Mouse (Mus musculus): ENCODE results near the gene Hypk.

The Hypk gene

DNA sequence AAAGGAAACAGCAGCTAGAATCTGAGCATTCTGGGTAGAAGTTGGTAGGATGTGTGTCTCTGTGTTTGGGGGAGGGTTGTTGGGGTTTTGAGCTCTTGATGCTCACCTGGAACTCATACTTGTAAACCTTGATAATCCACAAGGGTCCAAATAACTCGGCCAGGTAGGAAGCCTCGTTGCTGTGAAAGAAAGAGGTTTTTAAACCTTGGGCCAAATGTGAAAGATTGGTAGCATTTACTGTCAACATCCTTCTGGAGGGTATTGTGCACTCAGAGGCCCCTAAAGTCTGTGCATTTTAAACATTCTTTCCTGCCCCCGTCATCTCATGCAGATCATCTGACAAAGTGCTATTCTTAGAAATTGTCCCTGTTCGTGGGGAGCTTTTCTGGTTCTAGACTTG is at the start of gene Hypk:
TSS of gene Hypk (plus strand) at position 301 of the 400 bp plus-strand sequence.
- in situ Hi-C loops (cut with MboI, MseI), result no loop called here

DNA sequence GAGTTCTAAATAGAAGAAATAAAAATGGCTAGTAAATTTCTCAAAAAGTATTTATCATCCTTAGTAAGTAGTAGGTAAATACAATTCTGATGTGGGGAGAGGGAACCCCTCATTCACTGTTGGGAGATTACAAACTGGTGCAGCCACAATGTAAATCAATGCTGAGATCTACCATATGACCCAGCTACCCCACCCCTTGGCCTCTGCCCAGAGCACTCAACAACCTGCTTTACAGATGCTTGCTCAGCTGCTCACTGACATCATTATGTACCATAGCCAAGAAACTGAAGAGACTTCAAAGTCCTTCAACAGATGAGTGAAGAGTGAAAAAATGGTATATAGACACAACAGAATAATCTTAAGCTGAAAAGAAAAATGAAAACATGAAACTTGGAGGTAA is 49.8 kb upstream of the Hypk start:
- in situ Hi-C loops (cut with MboI, MseI), result no loop called here

DNA sequence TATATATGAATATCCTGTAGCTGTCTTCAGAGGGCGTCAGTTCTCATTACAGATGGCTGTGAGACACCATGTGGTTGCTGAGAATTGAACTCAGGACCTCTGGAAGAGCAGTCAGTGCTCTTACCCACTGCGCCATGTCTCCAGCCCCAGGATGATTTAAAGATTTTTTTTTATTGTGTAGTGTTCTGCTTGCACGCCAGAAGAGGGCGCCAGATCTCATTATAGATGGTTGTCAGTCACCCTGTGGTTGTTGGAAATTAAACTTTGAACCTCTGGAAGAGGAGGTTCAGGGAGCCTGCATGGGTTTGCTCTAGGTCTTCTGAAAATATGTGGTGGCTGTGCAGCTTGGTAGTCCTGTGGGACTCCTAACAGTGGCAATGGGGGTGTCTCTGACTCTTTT is 44.9 kb upstream of the Hypk start:
- in situ Hi-C loops (cut with MboI, MseI), result loop anchor here in 1 of 2 experiments (5.0 kb wide), 1 partner anchor 34 kb away; the partner anchor contains the start of gene Ell3

DNA sequence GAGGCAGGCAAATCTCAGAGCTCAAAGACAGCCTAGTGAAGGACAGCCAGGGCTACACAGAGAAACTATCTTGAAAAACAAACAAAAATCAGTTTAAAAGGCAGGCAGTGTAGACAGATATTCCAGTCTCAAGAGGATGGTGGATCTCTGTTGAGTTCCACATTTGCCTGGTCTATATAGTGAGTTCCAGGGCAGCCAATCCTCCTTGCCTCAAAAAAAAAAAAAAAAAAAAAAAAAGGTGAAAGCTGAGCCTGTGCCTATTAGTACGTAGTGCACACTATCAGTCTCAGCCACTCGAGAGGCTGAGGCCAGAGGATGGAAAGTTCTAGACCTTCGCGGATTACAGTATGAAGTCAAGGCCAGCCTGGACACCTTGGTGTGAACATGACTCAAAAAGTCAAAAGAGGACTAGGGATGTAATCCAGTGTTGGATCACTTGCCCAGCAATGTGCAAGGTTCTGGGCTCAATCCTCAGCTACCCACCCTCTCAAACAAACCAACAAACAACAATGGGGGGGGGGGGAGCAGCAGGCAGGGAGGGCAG is 40.2 kb upstream of the Hypk start:
- in situ Hi-C loops (cut with MboI, MseI), result no loop called here

DNA sequence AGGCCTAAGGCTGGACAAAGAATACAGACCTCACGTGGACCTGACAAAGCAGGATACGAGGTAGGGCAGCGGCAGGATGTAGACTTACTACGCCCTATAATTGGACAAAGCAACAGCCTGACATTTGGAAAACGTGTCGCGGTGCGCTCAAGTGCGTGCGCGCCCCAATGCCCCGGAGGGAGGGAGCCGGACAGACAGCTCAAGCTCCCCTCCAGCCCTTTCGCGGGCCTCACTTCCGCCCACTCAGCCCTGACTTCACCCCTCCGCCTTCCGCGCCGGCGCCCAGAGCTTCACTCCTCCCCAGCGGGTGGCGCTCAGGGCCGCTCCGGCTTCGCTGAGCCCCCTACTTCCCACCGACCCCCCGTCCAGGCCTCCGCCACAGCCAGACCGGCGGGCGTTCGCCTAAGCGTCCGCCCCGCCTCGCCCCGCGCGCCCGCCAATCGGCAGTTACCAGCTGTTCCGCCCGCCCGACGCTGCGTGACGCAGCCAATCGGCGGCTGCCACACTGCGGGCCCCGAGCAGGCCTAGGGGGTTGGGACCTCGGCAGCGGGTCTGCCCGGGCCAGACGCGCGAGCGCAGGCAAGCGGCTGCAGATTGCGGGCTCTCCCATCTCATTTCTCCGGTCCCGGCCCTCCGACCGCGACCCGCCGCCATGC is 39.6 kb upstream of the Hypk start, which contains the start of the genes Pdia3 and Catsper2:
TSS of gene Pdia3 (plus strand) at position 389 of the 656 bp plus-strand sequence.
TSS of gene Catsper2 (minus strand) at position 406 of the 656 bp plus-strand sequence.
- in situ Hi-C loops (cut with MboI, MseI), result no loop called here

DNA sequence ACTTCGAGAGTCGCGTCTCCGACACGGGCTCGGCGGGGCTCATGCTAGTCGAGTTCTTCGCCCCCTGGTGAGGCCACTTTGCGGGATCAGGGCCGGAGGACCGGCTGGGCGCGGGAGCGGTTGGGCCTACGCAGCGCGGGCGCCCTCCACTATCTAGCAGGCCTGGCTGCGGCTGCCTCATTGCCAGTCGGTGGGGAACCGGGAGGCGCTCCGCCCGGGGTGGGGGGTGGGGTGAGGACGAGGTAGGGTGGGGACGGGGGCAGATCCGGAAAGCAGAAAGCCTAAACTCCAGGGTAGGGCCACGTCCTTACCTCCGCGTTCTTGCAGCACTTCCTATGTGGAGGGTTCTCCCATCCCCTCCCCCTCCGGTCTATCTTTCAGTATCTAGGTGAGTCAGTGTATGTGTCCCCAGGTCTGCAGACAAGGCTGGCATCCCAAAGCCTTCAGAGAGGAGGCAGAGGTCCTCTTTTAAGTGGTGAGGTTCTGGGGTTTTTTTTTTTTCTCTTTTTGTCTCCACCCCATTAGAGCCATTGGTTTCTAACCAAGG is 38.9 kb upstream of the Hypk start:
- in situ Hi-C loops (cut with MboI, MseI), result no loop called here

DNA sequence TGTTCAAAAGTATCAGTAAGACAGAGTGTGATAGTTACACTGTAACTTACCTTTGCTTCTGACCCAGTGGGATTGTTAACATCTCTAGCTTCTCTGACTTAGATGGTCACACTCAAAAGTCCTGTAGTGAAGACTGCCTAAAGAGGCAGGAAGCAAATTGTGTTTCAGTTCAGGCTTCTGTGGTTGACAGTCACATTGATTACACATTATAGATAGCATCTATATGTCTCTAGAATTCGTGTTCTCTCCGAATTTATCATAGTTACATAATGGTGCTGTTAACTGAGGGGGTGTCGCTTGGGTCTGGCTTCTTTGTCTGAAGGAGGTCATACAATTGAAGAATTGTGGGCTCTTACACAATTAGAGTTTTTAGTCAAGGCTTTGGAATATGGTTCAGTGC is 38.0 kb upstream of the Hypk start:
- in situ Hi-C loops (cut with MboI, MseI), result no loop called here

DNA sequence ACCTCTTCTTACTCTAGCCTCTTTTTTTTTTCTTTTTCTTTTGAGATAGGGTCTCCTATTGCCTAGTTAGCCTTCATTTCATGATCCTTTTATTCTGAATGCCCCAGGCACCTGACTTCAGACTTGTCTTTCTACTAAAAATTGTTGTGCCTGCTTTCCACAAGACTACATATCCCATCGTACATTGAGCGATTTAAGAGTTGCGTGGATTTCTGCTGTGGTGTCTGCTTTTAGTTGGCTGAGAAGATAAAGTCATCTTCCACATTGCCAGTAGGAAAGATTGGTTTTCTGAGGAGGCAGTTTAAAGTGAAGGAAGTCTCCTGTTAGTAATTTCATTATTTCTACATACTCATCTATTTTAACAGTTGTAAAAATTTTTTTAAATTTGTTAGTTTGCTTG is 37.5 kb upstream of the Hypk start:
- in situ Hi-C loops (cut with MboI, MseI), result no loop called here

DNA sequence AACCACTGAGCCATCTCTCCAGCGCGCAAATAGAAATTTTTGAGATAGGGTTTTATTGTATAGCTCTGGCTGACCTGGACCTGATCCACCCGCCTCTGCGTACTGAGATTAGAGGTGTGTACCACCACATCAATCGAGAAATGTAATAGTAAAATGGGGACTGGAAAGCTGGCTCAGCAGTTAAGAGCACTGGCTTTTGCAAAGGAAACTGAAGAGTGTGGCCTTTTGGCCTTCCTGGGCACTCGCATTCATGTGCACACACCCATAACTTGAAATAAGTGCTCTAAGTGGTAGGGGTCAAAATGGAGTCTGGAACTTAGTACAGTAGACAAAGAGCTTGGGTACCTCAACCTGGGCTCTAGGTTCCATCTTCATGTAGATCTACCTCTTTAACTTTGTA is 36.7 kb upstream of the Hypk start:
- in situ Hi-C loops (cut with MboI, MseI), result no loop called here

DNA sequence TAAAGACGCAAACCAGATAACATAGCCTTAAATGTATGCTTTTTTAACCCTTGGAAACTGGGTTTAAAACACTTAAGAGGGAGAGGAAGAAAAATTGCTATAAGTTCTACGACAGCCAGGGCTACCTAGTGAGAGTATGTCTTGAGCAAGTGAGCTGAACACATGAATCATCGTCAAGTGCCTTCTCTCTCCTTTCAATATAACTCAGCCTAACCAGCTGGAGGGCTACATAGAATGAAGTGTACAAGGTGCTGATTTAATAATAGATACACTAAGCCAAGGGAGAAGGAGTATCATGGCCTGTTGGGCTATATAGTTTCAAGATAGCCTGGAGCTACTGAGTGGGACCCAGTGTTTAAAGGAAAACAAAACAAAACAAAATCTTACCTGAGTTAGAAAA is 34.6 kb upstream of the Hypk start:
- in situ Hi-C loops (cut with MboI, MseI), result no loop called here

DNA sequence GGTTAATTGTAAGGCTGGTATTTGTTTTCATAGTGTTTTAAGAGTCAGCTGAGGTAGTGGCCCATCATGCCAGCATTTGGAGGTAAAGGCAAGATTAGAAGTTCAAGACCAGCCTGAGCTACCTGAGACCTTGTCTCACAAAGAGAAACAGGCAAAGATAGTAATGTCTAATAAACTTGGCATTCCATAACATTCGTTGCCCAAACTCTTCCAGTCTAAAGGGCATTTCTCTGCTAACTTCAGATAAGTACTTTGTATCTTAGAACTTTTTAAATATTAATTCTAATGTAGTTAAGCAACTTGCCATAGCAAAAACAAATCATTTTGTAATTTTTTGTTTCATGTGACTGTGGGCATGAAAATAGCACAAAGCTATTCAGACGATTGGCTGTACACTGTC is 29.9 kb upstream of the Hypk start:
- in situ Hi-C loops (cut with MboI, MseI), result no loop called here

DNA sequence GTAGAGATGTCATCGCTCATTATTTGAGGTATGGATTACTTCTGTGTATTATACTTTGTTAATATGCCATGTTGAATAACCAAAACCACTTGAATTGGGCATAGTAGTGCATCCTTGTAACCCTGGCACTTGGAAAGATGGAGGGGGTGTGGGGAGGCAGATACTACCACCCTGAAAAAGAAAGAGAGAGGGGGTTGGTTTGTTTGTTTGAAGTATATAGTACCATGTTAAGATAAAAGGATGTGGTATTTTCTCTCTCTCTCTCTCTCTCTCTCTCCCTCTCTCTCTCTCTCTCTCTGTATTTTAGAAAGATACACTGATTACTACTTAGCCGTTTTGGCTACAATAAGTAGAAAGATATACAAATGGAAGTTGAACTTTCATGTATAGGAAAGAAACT is 27.2 kb upstream of the Hypk start:
- in situ Hi-C loops (cut with MboI, MseI), result no loop called here

DNA sequence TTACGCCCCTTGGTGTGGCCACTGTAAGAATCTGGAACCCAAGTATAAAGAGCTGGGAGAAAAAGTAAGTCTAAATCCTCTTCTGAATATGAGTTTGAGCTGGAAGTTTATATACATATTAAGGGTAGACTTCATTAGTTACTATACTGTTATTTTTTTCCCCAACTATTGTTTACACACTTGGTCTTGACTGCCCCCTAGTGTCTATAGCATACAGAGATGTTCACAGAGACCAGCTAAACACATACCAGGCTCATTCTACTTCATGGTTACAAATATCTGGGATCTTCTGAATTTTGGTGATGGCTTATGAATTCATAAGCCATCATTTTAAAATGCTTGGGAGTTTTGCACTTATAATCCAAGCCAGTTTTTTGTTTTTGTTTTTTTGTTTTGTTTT is 18.2 kb upstream of the Hypk start:
- in situ Hi-C loops (cut with MboI, MseI), result no loop called here

DNA sequence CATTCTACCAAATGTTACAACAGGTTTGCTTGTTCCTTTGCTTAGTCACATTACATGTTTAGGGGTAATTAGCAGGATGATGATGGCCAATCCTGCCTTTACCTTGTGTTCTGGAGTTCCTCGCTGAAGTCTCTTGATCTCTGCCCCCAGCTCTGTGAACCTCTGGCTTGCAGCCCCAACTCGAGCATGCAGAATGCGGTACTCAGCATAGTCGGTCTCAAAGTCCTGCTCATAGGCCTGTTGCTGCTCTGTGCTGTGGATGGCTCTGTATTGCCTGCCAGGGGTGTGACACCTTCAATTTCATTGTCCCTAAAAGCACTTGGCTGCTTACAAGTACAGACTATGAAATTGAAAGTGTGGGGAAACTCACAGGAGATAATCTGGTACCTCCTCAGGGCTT is 13.3 kb upstream of the Hypk start:
- in situ Hi-C loops (cut with MboI, MseI), result loop anchor here in 1 of 2 experiments (5.0 kb wide), 1 partner anchor 32 kb away; no protein-coding TSS in a partner anchor

DNA sequence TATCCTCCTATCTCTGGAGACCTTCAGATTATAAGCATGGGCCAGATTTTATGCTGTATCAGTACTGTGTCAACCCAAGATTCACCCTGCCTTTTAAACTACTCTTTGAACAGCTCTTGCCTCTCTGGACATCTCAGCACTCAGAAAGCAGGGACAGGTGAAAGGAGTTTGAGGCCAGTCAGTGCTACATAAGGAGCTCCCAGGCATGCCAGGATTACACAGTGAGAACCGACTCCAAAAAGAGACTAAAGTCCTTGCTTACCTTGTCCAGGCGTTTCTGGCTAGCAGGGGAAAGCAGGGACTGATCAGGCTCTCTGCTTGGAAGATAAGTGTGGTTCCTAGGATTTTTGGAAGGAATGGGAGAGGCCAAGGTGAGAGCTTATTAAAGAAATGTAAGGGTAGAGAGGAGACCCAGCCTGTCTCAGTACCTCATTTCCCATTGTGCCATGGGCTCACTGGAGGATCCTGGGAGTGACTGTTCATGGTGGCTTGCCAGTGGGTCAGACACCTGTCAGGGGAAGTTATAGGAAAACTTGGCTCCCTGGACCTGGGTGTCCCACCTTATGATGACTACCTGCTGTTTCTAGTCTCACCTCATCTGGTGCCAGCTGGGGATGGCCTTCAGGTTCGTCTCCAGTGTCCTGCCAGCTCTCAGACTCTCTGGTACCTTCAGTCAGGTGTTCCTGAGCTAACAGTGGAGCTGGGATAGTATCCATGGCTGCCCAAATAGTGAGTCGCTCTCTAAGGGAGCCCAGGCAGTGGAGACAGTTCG is 12.1 kb upstream of the Hypk start:
- in situ Hi-C loops (cut with MboI, MseI), result loop anchor here in 1 of 2 experiments (5.0 kb wide), 1 partner anchor 34 kb away; no protein-coding TSS in a partner anchor

DNA sequence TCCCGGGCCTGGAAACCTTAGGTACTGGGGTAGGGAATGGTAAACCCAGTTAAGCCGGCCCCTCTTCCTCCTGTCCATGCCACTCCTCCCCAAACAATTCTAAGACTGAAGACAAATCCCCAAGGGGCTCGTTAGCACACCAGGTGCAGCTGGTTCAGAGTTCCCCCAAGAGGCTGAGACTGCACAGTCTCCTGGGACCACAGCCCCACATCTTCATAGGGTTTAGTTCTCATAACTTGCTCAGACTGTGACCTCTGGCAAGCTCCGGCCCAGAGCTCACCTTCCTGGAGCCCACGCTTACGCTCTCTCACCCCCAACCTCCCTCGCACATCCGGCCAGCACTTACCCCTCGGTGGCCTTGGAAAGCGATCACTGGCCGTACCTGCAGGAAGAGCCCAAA is 11.3 kb upstream of the Hypk start:
- in situ Hi-C loops (cut with MboI, MseI), result loop anchor here in 1 of 2 experiments (5.0 kb wide), 1 partner anchor 34 kb away; no protein-coding TSS in a partner anchor

DNA sequence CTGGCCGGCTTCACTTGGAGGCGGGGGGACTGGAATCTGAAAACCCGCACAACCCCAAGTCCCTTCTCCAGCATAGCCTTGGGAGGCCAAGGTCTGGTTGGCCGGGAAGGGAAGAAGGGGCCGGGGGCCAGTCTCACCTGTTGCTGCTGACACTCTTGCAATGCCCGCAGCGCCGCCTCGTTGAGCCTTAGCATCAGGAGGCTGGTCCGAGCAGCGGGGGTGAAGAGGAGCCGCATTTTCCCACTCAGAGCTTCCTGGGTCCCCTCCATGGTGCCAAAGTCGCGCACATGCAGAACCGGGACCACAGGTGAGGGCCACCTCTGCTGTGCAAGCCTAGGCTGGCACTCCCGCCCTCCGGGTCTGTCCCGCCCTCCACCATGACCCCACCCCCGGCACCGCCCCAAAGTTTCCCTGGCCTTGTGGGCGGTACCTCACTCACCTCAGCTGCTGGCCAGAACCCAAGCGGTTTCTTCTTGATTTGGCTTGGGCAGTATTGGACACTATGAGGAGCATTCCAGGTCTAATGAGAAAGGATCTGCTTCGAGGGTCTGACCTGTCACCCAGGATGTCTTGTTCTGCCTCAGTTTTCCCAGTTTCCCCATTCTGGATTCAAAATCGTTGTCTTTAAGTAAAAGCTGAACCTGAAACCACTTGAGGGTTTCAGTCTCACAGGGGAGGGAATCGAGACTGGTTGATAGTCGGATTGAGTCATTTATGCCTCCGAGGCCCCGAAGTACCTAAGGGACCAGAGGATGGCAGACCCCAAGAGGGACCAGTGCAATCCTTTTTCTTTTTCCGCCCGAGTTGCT is 10.6 kb upstream of the Hypk start:
- in situ Hi-C loops (cut with MboI, MseI), result loop anchor here in 1 of 2 experiments (5.0 kb wide), 1 partner anchor 35 kb away; no protein-coding TSS in a partner anchor

DNA sequence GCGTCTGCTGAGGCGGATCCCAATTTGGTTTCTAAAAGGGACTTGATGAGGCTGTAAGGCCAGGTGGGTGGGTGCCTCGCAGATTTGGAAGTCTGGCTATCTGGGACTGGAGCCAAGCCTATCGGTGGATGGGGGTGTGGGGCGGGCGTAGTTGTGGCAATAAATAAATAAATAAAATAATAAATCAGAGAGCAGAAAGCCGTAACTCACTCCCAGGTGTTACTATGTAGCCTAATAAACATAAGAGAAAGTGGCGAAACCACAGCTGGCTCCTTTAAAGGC is 10.1 kb upstream of the Hypk start:
- in situ Hi-C loops (cut with MboI, MseI), result loop anchor here in 1 of 2 experiments (5.0 kb wide), 1 partner anchor 36 kb away; no protein-coding TSS in a partner anchor

DNA sequence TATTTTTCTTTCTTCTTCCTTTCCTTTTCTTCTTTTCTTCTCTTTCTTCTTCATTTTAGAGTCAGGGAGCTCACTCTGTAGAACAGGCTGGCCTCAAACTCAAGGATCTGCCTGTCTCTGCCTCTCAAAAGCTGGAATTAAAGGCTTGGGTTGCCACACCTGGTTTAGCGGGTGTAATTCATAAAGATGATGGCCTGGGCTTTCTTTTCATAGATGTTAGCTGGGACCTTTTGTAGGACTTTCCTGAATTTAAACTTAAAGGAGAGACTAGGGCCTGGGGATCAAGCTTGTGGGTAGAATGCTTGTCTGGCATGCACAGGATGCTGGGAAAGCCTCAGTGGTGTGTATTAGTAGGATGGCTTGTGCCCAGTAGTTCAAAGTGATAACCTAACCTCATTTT is 8.9 kb upstream of the Hypk start, which contains the start of gene Ell3:
TSS of gene Ell3 (minus strand) at position 101 of the 400 bp plus-strand sequence.
- in situ Hi-C loops (cut with MboI, MseI), result loop anchor here in 1 of 2 experiments (5.0 kb wide), 1 partner anchor 37 kb away; no protein-coding TSS in a partner anchor

DNA sequence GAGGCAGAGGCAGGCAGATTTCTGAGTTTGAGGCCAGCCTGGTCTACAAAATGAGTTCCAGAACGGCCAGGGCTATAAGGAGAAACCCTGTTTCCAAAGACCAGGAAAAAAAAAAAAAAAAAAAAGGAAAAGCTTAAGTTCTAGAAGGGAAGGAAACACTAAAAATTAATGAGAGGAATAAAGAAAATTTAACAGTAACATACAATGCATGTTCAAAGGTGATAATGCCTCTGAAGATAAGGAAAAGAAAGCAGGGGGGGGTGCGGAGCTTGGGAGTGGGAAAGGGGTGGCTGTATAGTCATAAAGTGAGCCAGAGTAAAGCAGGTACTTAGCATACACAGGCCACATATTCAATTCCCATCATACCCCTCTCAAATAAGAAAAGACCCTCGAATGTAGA is 8.0 kb upstream of the Hypk start:
- in situ Hi-C loops (cut with MboI, MseI), result no loop called here

DNA sequence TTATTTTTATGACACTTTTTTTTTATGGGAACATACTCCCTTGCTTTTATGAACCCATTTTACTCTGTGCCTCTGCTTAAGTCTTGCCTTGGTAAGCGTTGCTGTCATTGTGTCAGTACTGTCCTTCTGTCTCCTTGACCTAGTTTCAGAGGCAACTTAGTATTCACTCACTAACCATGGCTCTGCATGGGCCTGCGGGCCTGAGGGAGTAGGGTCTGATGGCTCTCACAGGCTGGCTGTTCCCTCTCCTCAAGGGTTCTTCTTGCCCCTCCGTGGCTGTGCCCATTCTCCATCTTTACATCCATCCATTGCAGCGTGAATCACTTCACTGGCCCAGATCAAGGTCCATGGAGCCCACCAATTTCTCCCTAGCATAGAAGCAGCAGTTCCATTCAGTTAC is 6.6 kb upstream of the Hypk start:
- in situ Hi-C loops (cut with MboI, MseI), result no loop called here
